Mouse (Mus musculus): ENCODE results near the gene Cfb. TPM values are rescaled to one million over a fixed set of nuclear protein-coding genes. Genes with fewer than 3 reads are reported as not detected.
"Not testable (repeated sequence)": the region's sequence is repeated elsewhere in the genome, so short reads cannot be mapped to it uniquely, and the experiment has no call there.

Gene Cfb
- polyA plus RNA-seq (2016; fragmentation: Nextera tagmentation; extraction: Ambion mirVana): 1.4 and 3.0 TPM in 2 replicates

DNA sequence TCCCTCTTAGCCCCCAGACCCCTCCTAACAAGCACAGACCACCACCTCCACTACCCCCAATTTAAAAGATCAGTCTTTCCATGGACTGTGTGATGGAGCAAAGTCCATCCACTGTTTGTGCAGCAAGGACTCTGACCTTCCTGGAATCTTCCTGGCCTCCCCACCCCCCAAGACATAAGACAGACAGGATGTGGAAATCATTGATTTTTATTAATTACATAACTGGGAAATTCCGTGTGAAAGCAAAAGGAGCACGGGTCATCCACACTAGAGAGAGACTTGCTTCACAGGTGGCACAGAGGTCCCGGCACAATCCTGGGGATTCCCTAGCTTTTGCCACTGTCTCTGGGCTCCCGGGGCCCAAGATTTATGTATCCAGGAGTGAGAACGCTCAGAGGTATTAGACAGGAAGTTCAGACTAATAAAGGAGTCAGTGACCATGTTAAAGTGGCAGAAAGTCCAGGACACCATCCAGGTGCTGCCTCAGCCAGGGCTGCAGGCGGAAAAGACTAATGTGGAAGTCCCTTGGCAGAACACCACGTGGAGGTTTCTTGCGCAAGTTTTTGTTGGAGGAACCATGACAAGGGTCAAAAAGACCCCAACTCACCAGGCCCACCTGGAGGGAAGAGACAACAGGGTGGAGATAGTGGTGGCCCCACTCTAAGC, at the start of gene Cfb:
Cfb (minus strand) TSS at position 103 of the 666 bp plus-strand sequence.
- no peak within 1 kb of the TSS for H3K4me2 ChIP-seq
- H3K27me3 ChIP-seq: no peaks in the 10 kb centered on the region; the same call in 1 of the 2 replicates
- 59% methylated on average over 8 of the region's 8 CpGs for WGBS
- H3K36me3 ChIP-seq: peaks cover 9% of the 10 kb centered on the region
- H3K4me1 ChIP-seq (replicated peaks): peaks cover 2% of the 10 kb centered on the region; the same call in 1 of the 2 replicates
- no peak within 1 kb of the TSS for H3K4me3 ChIP-seq (replicated peaks)
- ATAC-seq (ENCODE audit: insufficient number of reproducible peaks, insufficient read depth, low FRiP score, low TSS enrichment, low read depth): no peak
- no peak within 1 kb of the TSS for H3K27ac ChIP-seq
- H3K9ac ChIP-seq (replicated peaks): no peak within 1 kb of the TSS
- H3K9me3 ChIP-seq: no peaks in the 10 kb centered on the region

DNA sequence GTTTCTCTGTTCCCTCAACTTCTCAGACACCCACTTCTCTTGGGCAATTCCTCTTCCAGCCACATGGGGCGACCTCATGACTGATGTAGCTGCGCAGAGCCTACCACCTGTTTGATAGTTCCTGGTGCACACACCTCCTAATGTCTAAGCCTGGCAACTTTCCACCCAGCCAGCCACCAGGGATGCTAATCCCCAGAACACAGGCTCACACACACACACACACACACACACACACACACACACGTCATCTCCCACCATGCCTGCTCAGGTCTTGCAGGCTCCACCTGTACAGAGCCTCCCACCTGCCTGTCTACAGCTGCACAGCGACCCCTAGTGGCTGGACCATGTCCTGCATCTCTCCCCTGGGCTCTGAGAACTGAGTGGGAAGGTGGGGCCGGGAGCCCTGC, 49.6 kb upstream of the Cfb start:
- Histone ChIP-seq H3K36me3 (peaks cover 71% of the 10 kb centered on the region), H3K4me2 (no peak overlapping the region), H3K4me3 (replicated peaks) (no peak overlapping the region), H3K27me3 (no peaks in the 10 kb centered on the region), H3K27ac (no peak overlapping the region), H3K9ac (replicated peaks) (no peak overlapping the region), H3K4me1 (replicated peaks) (peaks cover 9% of the 10 kb centered on the region; the same call in 1 of the 2 replicates), H3K9me3 (no peaks in the 10 kb centered on the region)
- 49% methylated on average over 5 of the region's 5 CpGs for WGBS
- peak; percentile 31; the same call in 1 of the 2 replicates for ATAC-seq (ENCODE audit: insufficient number of reproducible peaks, insufficient read depth, low FRiP score, low TSS enrichment, low read depth)

- Histone ChIP-seq H3K4me3 (replicated peaks) (no peak overlapping the region), H3K9ac (replicated peaks) (no peak overlapping the region), H3K4me2 (no peak overlapping the region), H3K9me3 (no peaks in the 10 kb centered on the region), H3K27ac (no peak overlapping the region), H3K27me3 (no peaks in the 10 kb centered on the region), H3K36me3 (peaks cover 81% of the 10 kb centered on the region), H3K4me1 (replicated peaks) (peaks cover 9% of the 10 kb centered on the region; the same call in 1 of the 2 replicates)
- WGBS: 86% methylated on average over 10 of the region's 10 CpGs
- no peak for ATAC-seq (ENCODE audit: insufficient number of reproducible peaks, insufficient read depth, low FRiP score, low TSS enrichment, low read depth)
Observed at GRCm38 (mm10) chr17:34910982-34911381, 48.7 kb upstream of the Cfb start.

DNA sequence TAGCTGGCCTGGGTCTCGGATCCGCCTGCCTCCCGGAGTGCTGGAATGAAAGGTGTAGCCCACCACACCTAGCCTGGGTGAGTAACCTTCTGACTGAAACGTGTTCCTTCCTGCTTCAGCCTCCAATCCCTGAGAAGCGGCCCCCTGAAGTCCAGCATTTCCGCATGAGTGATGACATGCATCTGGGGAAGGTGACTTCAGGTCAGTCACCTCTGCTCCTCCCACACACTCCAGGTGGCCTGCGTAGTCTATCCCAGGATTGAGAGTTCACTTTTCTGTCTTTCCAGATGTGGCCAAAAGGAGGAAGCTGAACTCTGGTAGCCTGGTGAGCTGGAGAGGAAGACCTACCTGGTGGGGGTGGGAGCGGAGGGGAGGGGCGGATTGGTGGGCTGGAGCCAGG, 40.6 kb upstream of the Cfb start:
- no peaks in the 10 kb centered on the region for H3K27me3 ChIP-seq
- no peak for ATAC-seq (ENCODE audit: insufficient number of reproducible peaks, insufficient read depth, low FRiP score, low TSS enrichment, low read depth)
- H3K36me3 ChIP-seq: peaks cover 66% of the 10 kb centered on the region
- H3K4me2 ChIP-seq: no peak overlapping the region
- 91% methylated on average over 9 of the region's 9 CpGs for WGBS
- no peak overlapping the region for H3K27ac ChIP-seq
- H3K4me3 ChIP-seq (replicated peaks): no peak overlapping the region
- no peak overlapping the region for H3K9ac ChIP-seq (replicated peaks)
- peaks cover 14% of the 10 kb centered on the region for H3K4me1 ChIP-seq (replicated peaks)
- H3K9me3 ChIP-seq: no peaks in the 10 kb centered on the region

DNA sequence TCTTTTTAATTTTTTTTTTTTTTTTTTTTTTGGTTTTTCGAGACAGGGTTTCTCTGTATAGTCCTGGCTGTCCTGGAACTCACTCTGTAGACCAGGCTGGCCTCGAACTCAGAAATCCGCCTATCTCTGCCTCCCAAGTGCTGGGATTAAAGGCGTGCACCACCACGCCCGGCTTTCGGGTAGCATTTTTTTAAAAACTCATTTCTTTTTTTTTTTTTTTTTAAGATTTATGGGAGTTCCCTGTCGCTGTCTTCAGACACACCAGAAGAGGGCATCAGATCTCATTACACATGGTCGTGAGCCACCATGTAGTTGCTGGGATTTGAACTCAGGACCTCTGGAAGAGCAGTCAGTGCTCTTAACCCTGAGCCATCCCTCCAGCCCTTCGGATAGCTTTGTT, 39.6 kb upstream of the Cfb start:
- not testable (repeated sequence) for H3K4me3 ChIP-seq (replicated peaks); H3K9me3 ChIP-seq; H3K9ac ChIP-seq (replicated peaks); H3K27me3 ChIP-seq; H3K4me2 ChIP-seq; H3K27ac ChIP-seq; ATAC-seq (ENCODE audit: insufficient number of reproducible peaks, insufficient read depth, low FRiP score, low TSS enrichment, low read depth)
- 93% methylated on average over 9 of the region's 10 CpGs for WGBS
- H3K4me1 ChIP-seq (replicated peaks): peaks cover 22% of the 10 kb centered on the region
- H3K36me3 ChIP-seq: peaks cover 57% of the 10 kb centered on the region

GRCm38 (mm10) chr17:34900826-34901225, 38.5 kb upstream of the Cfb start:
- H3K4me3 ChIP-seq (replicated peaks): not testable (repeated sequence)

GRCm38 (mm10) chr17:34899890-34900243, 37.5 kb upstream of the Cfb start:
- peak overlapping the region; percentile 91 for H3K4me2 ChIP-seq
- 4% methylated on average over 5 of the region's 5 CpGs for WGBS
- peaks cover 40% of the 10 kb centered on the region for H3K4me1 ChIP-seq (replicated peaks)
- H3K27me3 ChIP-seq: no peaks in the 10 kb centered on the region
- H3K9me3 ChIP-seq: no peaks in the 10 kb centered on the region
- H3K27ac ChIP-seq: peak overlapping the region; percentile 97
- H3K9ac ChIP-seq (replicated peaks): peak overlapping the region; percentile 98
- H3K4me3 ChIP-seq (replicated peaks): peak overlapping the region; percentile 99
- no peak for ATAC-seq (ENCODE audit: insufficient number of reproducible peaks, insufficient read depth, low FRiP score, low TSS enrichment, low read depth)
- H3K36me3 ChIP-seq: peaks cover 51% of the 10 kb centered on the region

More at GRCm38 (mm10) chr17:34900826-34901225, 38.5 kb upstream of the Cfb start:
- not testable (repeated sequence) for H3K9ac ChIP-seq (replicated peaks); H3K27me3 ChIP-seq; ATAC-seq (ENCODE audit: insufficient number of reproducible peaks, insufficient read depth, low FRiP score, low TSS enrichment, low read depth); H3K27ac ChIP-seq; H3K9me3 ChIP-seq
- Histone ChIP-seq H3K36me3 (peaks cover 57% of the 10 kb centered on the region), H3K4me2 (peak overlapping the region; percentile 91; the same call in 1 of the 2 replicates), H3K4me1 (replicated peaks) (peaks cover 33% of the 10 kb centered on the region)

- H3K4me2 ChIP-seq: peak overlapping the region; percentile 91
- peak overlapping the region; percentile 99 for H3K4me3 ChIP-seq (replicated peaks)
- 2% methylated on average over 43 of the region's 45 CpGs for WGBS
- H3K36me3 ChIP-seq: peaks cover 45% of the 10 kb centered on the region
- H3K27me3 ChIP-seq: no peaks in the 10 kb centered on the region
- H3K27ac ChIP-seq: peak overlapping the region; percentile 97
- peak overlapping the region; percentile 98 for H3K9ac ChIP-seq (replicated peaks)
- no peak for ATAC-seq (ENCODE audit: insufficient number of reproducible peaks, insufficient read depth, low FRiP score, low TSS enrichment, low read depth)
- H3K4me1 ChIP-seq (replicated peaks): peaks cover 40% of the 10 kb centered on the region
- no peaks in the 10 kb centered on the region for H3K9me3 ChIP-seq
Observed at GRCm38 (mm10) chr17:34899053-34899889, 37.0 kb upstream of the Cfb start.

GRCm38 (mm10) chr17:34898706-34899052, 36.4 kb upstream of the Cfb start:
- peaks cover 40% of the 10 kb centered on the region for H3K4me1 ChIP-seq (replicated peaks)
- H3K9me3 ChIP-seq: no peaks in the 10 kb centered on the region
- 1% methylated on average over 28 of the region's 47 CpGs for WGBS
- H3K4me3 ChIP-seq (replicated peaks): peak overlapping the region; percentile 99
- no peaks in the 10 kb centered on the region for H3K27me3 ChIP-seq
- ATAC-seq (ENCODE audit: insufficient number of reproducible peaks, insufficient read depth, low FRiP score, low TSS enrichment, low read depth): no peak
- peak overlapping the region; percentile 97 for H3K27ac ChIP-seq
- peak overlapping the region; percentile 98 for H3K9ac ChIP-seq (replicated peaks)
- H3K4me2 ChIP-seq: peak overlapping the region; percentile 91
- peaks cover 39% of the 10 kb centered on the region for H3K36me3 ChIP-seq

- peaks cover 45% of the 10 kb centered on the region for H3K4me1 ChIP-seq (replicated peaks)
- WGBS: under 1% methylated on average over 28 of the region's 44 CpGs
- no peaks in the 10 kb centered on the region for H3K9me3 ChIP-seq
- H3K9ac ChIP-seq (replicated peaks): peak within 1 kb of the TSS; percentile 98
- H3K27me3 ChIP-seq: no peaks in the 10 kb centered on the region
- peak within 1 kb of the TSS; percentile 97 for H3K27ac ChIP-seq
- H3K36me3 ChIP-seq: peaks cover 34% of the 10 kb centered on the region
- peak within 1 kb of the TSS; percentile 91 for H3K4me2 ChIP-seq
- no peak for ATAC-seq (ENCODE audit: insufficient number of reproducible peaks, insufficient read depth, low FRiP score, low TSS enrichment, low read depth)
- peak within 1 kb of the TSS; percentile 99 for H3K4me3 ChIP-seq (replicated peaks)
Observed at GRCm38 (mm10) chr17:34898160-34898586, 35.9 kb upstream of the Cfb start, which contains the start of the genes C2 and Ehmt2. Gene C2, minus strand, starts transcription at chr17:34898265. Gene Ehmt2, plus strand, starts transcription at chr17:34898469.
